Mouse (Mus musculus) spleen, postnatal 4 days (tissue): ENCODE measurements around the gene Srgap3.

ENCODE experiments used
- DNase-seq, 2 experiments: peaks; one replicate each; pipeline ENCODE4 v3.0.0; 2022; ENCODE audit warnings: low spot score in 2 of 2

Gene Srgap3

GRCm38 (mm10) chr6:112946895-112947436, at the start of gene Srgap3:
Gene Srgap3, minus strand, starts transcription at chr6:112947266.
- peak; percentile 46 to 66 for DNase-seq

GRCm38 (mm10) chr6:112995708-112996107, 48.6 kb upstream of the Srgap3 start:
- DNase-seq: no peak

GRCm38 (mm10) chr6:112990119-112990518, 43.1 kb upstream of the Srgap3 start:
- no peak for DNase-seq

GRCm38 (mm10) chr6:112985362-112986314, 38.6 kb upstream of the Srgap3 start:
- no peak for DNase-seq

GRCm38 (mm10) chr6:112982241-112982640, 35.2 kb upstream of the Srgap3 start:
- no peak for DNase-seq

GRCm38 (mm10) chr6:112978947-112979346, 31.9 kb upstream of the Srgap3 start:
- DNase-seq: no peak

GRCm38 (mm10) chr6:112977246-112977645, 30.2 kb upstream of the Srgap3 start:
- DNase-seq: no peak

GRCm38 (mm10) chr6:112976541-112976940, 29.5 kb upstream of the Srgap3 start:
- DNase-seq: no peak

- DNase-seq: no peak
Observed at GRCm38 (mm10) chr6:112976136-112976535, 29.1 kb upstream of the Srgap3 start.

GRCm38 (mm10) chr6:112973786-112974720, 27.0 kb upstream of the Srgap3 start:
- no peak for DNase-seq

- no peak for DNase-seq
Observed at GRCm38 (mm10) chr6:112972858-112973631, 26.0 kb upstream of the Srgap3 start.

GRCm38 (mm10) chr6:112972127-112972526, 25.1 kb upstream of the Srgap3 start:
- DNase-seq: no peak

- DNase-seq: no peak
Observed at GRCm38 (mm10) chr6:112971116-112971768, 24.2 kb upstream of the Srgap3 start.

- DNase-seq: no peak
Observed at GRCm38 (mm10) chr6:112967359-112967758, 20.3 kb upstream of the Srgap3 start.

- no peak for DNase-seq
Observed at GRCm38 (mm10) chr6:112958360-112958759, 11.3 kb upstream of the Srgap3 start.

- no peak for DNase-seq
Observed at GRCm38 (mm10) chr6:112957583-112958280, 10.7 kb upstream of the Srgap3 start.

GRCm38 (mm10) chr6:112955773-112956172, 8.7 kb upstream of the Srgap3 start:
- DNase-seq: no peak

GRCm38 (mm10) chr6:112953905-112954304, 6.8 kb upstream of the Srgap3 start:
- no peak for DNase-seq

GRCm38 (mm10) chr6:112951254-112951653, 4.2 kb upstream of the Srgap3 start:
- DNase-seq: no peak
